Mouse (Mus musculus): ENCODE measurements at regions not wholly inside any gene's neighbourhood (a gene's known extent, or its start where the extent isn't known, plus 50 kb on each side); places are given as distances from the start of the nearest gene placed in this dataset.

DNA sequence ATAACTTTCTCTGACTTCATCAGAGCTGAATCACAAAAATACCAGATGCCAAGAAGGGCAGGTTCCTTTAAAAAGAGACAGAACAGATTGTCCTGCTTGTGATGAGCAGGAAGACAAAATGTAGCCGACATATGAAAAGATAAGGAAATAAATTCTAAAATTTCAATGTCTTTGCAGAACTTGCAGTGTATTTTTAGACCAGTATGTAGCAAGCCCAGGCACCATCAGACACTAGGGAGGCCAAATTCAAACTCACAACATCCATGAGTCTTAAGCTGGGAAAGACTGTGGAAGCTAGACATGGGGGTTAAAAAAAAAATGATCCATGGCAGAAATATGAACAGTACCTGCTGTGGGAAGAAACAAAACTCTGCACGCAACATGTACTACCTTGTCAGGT lies 564.7 kb upstream of the Intu start:
- ATAC-seq (ENCODE audit: low FRiP score, low TSS enrichment), result no peak
- no peaks in the 10 kb centered on the region for H3K4me1 ChIP-seq (ENCODE audit: control insufficient read depth, insufficient read depth, low read length)
- 91% methylated on average over 2 of the region's 2 CpGs for WGBS
- no peak overlapping the region for H3K4me3 ChIP-seq (ENCODE audit: low read length)
- no peak overlapping the region for H3K9ac ChIP-seq (ENCODE audit: low read depth, low read length)
- no peaks in the 10 kb centered on the region for H3K9me3 ChIP-seq (ENCODE audit: control insufficient read depth, low read length)
- H3K27ac ChIP-seq (ENCODE audit: low read depth, low read length), result no peak overlapping the region
- no peaks in the 10 kb centered on the region for H3K27me3 ChIP-seq (ENCODE audit: control insufficient read depth, insufficient read depth, low read length)
- H3K4me2 ChIP-seq (replicated peaks; ENCODE audit: low read depth, low read length), result no peak overlapping the region
- H3K36me3 ChIP-seq (ENCODE audit: control insufficient read depth, insufficient read depth, low read length), result no peaks in the 10 kb centered on the region

DNA sequence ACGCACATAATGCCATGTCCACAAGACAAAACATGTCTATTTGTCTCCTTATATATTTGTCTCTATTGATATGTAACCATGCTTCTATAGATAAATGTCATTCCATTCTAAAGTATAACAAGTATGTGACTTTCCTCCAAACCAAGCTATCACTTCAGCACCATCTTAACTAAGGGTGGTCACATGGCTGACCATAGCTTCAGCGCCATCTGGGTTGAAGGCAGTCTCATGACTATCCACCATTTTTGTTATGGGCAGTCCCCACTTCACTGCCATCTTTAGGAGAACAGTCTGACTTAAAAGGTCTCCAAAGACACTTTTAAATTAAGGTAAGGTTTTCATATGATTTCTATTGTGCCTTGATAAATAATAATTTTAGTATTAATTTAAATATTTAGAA lies 554.1 kb upstream of the Intu start:
- Histone ChIP-seq H3K9me3 (ENCODE audit: control insufficient read depth, low read length) (no peaks in the 10 kb centered on the region), H3K27me3 (ENCODE audit: control insufficient read depth, insufficient read depth, low read length) (no peaks in the 10 kb centered on the region), H3K36me3 (ENCODE audit: control insufficient read depth, insufficient read depth, low read length) (no peaks in the 10 kb centered on the region), H3K4me2 (replicated peaks; ENCODE audit: low read depth, low read length) (no peak overlapping the region), H3K27ac (ENCODE audit: low read depth, low read length) (no peak overlapping the region), H3K9ac (ENCODE audit: low read depth, low read length) (no peak overlapping the region), H3K4me3 (ENCODE audit: low read length) (no peak overlapping the region), H3K4me1 (ENCODE audit: control insufficient read depth, insufficient read depth, low read length) (0 out of 2 replicates have a peak, but pooled peaks cover 3% of the 10 kb centered on the region)
- WGBS, result 93% methylated on average over 2 of the region's 2 CpGs
- ATAC-seq (ENCODE audit: low FRiP score, low TSS enrichment), result no peak

DNA sequence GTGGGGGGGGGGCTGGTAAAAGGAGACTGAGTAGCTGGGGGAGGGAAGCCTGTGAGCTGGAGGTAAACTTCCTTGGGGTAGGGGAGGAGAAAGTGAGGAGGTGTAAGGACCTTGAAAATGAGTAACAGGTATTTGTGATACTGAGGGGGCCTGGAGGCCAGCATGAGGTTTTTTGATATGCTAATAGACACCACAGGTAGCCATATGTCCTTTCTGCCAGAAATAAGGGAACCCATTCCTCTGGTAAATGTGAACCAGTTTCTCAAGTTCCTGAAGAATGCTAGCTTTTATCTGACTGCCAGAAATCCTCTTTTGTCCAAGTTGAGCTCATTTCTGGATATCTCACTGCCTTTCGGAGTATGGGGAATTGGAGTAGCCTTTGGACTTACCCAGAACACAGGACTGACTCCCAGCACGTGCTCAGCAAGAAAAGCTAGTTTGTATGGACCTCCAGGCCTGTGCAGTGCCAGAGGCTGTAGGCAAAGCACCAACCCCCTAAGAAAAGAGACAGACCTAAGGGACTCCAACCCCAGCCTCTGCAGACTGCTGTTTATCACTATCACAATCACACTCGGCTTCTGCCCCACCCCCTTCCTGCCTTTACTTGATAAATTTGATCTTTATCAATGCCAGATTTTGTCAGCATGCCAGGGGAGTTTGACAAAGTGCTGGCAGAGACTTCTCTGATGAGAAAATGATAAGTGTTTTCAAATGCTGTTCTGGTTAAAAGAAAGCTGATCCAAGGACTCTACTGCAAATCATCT lies 552.0 kb upstream of the Intu start:
- Histone ChIP-seq H3K4me1 (ENCODE audit: control insufficient read depth, insufficient read depth, low read length) (0 out of 2 replicates have a peak, but pooled peaks cover 3% of the 10 kb centered on the region), H3K36me3 (ENCODE audit: control insufficient read depth, insufficient read depth, low read length) (no peaks in the 10 kb centered on the region), H3K9me3 (ENCODE audit: control insufficient read depth, low read length) (no peaks in the 10 kb centered on the region), H3K9ac (ENCODE audit: low read depth, low read length) (no peak overlapping the region), H3K4me2 (replicated peaks; ENCODE audit: low read depth, low read length) (no peak overlapping the region), H3K4me3 (ENCODE audit: low read length) (no peak overlapping the region), H3K27ac (ENCODE audit: low read depth, low read length) (no peak overlapping the region), H3K27me3 (ENCODE audit: control insufficient read depth, insufficient read depth, low read length) (no peaks in the 10 kb centered on the region)
- 34% methylated on average over 3 of the region's 3 CpGs for WGBS
- no peak for ATAC-seq (ENCODE audit: low FRiP score, low TSS enrichment)

DNA sequence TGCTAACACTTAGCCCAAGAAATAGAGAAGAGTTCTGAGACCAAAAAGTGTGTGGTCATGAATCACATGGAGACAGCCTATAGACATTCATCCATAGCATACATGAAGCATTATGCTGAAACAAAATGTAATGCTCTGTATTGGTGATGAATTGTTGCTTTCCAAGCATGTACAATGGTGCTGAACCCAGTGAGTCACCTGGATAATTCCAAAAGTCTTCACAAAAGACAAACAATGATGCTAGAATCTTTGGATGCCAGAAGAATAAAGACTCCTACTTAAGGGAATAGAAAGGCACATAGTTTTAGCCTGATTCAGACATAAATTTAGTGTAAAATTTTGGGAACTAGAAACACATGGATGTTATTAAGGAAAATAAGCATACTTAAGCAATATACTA lies 548.4 kb upstream of the Intu start:
- H3K4me1 ChIP-seq (ENCODE audit: control insufficient read depth, insufficient read depth, low read length), result 0 out of 2 replicates have a peak, but pooled peaks cover 3% of the 10 kb centered on the region
- no peak overlapping the region for H3K4me3 ChIP-seq (ENCODE audit: low read length)
- H3K4me2 ChIP-seq (replicated peaks; ENCODE audit: low read depth, low read length), result no peak overlapping the region
- no peaks in the 10 kb centered on the region for H3K9me3 ChIP-seq (ENCODE audit: control insufficient read depth, low read length)
- no peak overlapping the region for H3K9ac ChIP-seq (ENCODE audit: low read depth, low read length)
- H3K36me3 ChIP-seq (ENCODE audit: control insufficient read depth, insufficient read depth, low read length), result no peaks in the 10 kb centered on the region
- ATAC-seq (ENCODE audit: low FRiP score, low TSS enrichment), result no peak
- H3K27ac ChIP-seq (ENCODE audit: low read depth, low read length), result no peak overlapping the region
- no peaks in the 10 kb centered on the region for H3K27me3 ChIP-seq (ENCODE audit: control insufficient read depth, insufficient read depth, low read length)

DNA sequence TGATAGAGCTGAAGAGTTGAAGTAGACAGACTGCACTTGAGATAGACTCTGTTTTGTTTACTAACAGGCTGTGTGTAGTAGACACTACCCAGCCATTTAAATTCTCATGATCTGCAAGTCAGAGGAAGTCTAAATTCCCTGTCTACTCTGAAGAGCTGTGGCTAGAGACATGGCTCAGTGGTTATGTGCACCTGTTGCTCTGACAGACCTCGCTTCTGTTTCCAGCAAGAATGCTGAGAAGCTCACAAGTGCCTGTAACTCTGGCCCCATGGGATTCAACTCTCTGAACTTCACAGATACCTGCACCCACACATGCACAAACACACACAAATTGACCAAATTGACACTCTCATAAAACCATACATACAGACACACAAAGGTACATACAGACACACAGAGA lies 543.4 kb upstream of the Intu start:
- Histone ChIP-seq H3K27ac (ENCODE audit: low read depth, low read length) (no peak overlapping the region), H3K9ac (ENCODE audit: low read depth, low read length) (no peak overlapping the region), H3K4me1 (ENCODE audit: control insufficient read depth, insufficient read depth, low read length) (no peaks in the 10 kb centered on the region), H3K36me3 (ENCODE audit: control insufficient read depth, insufficient read depth, low read length) (no peaks in the 10 kb centered on the region), H3K9me3 (ENCODE audit: control insufficient read depth, low read length) (peaks cover 3% of the 10 kb centered on the region; the same call in 1 of the 2 replicates), H3K4me3 (ENCODE audit: low read length) (no peak overlapping the region), H3K27me3 (ENCODE audit: control insufficient read depth, insufficient read depth, low read length) (no peaks in the 10 kb centered on the region), H3K4me2 (replicated peaks; ENCODE audit: low read depth, low read length) (no peak overlapping the region)
- no peak for ATAC-seq (ENCODE audit: low FRiP score, low TSS enrichment)
- whole genome bisulfite sequencing, result 81% methylated on average over 1 of the region's 1 CpGs

DNA sequence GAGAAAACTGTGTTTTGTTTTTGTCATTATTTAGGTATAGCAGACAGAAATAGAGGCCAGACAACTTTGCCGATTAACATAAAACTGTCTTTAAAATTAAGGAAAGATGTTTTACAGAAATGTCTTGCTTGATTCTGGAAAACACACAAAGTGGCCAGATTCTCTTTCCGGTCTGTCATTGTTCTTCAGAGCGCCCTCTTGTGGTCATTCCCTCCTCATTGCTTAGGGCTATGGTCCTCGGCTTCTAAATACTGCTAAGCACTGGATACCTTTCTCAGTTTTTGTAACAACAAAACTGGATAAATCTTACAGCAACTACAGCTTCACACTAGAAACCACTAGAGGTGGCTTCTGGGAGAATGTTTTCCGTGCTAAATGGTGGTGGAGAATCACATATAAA lies 532.5 kb upstream of the Intu start:
- H3K27me3 ChIP-seq (ENCODE audit: control insufficient read depth, insufficient read depth, low read length), result no peaks in the 10 kb centered on the region
- H3K9ac ChIP-seq (ENCODE audit: low read depth, low read length), result no peak overlapping the region
- no peak overlapping the region for H3K4me3 ChIP-seq (ENCODE audit: low read length)
- no peak for ATAC-seq (ENCODE audit: low FRiP score, low TSS enrichment)
- H3K9me3 ChIP-seq (ENCODE audit: control insufficient read depth, low read length), result no peaks in the 10 kb centered on the region
- WGBS, result 41% methylated on average over 5 of the region's 5 CpGs
- H3K27ac ChIP-seq (ENCODE audit: low read depth, low read length), result no peak overlapping the region
- no peak overlapping the region for H3K4me2 ChIP-seq (replicated peaks; ENCODE audit: low read depth, low read length)
- H3K4me1 ChIP-seq (ENCODE audit: control insufficient read depth, insufficient read depth, low read length), result no peaks in the 10 kb centered on the region
- no peaks in the 10 kb centered on the region for H3K36me3 ChIP-seq (ENCODE audit: control insufficient read depth, insufficient read depth, low read length)

DNA sequence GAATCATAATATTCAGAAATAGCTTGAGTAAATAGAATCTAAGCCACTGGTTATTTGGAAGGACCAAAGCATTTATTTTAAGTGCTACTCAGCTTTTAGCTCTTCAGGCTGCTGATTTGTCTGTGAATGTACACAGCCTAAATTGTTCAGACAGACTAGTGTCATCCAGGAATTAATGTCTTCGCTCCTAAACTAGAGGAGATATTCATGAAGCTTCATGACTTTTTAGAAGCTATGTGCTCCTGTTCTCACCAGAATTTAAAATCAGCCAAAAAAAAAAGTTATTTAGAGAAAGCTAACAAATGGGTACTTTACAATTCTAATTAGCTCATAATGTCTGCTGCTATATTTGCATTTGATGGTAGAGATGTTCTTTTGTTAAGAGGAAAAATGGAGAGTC lies 531.2 kb upstream of the Intu start:
- Histone ChIP-seq H3K4me3 (ENCODE audit: low read length) (no peak overlapping the region), H3K36me3 (ENCODE audit: control insufficient read depth, insufficient read depth, low read length) (no peaks in the 10 kb centered on the region), H3K27me3 (ENCODE audit: control insufficient read depth, insufficient read depth, low read length) (no peaks in the 10 kb centered on the region), H3K9ac (ENCODE audit: low read depth, low read length) (no peak overlapping the region), H3K4me2 (replicated peaks; ENCODE audit: low read depth, low read length) (no peak overlapping the region), H3K4me1 (ENCODE audit: control insufficient read depth, insufficient read depth, low read length) (no peaks in the 10 kb centered on the region), H3K9me3 (ENCODE audit: control insufficient read depth, low read length) (no peaks in the 10 kb centered on the region), H3K27ac (ENCODE audit: low read depth, low read length) (no peak overlapping the region)
- 94% methylated on average over 1 of the region's 1 CpGs for WGBS
- ATAC-seq (ENCODE audit: low FRiP score, low TSS enrichment), result no peak

DNA sequence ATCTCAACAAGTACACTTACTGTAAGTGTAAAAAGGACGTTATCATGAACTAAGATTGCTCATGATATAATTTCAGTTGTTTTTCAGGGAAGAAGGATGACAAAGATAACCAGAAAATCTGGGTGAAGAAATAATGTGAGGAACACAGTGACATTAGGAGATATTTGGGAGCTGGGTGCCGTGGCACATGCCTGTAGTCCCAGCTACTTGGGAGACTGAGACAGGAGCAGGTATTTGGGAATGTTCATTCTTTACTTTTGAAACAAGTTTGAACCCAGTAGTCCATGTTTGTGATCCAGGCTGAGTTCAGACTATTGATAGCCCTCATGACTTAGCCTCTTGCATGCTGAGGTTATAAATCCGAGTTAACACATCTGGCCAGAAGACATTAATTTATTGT lies 528.2 kb upstream of the Intu start:
- H3K4me3 ChIP-seq (ENCODE audit: low read length), result no peak overlapping the region
- ATAC-seq (ENCODE audit: low FRiP score, low TSS enrichment), result no peak
- no peaks in the 10 kb centered on the region for H3K27me3 ChIP-seq (ENCODE audit: control insufficient read depth, insufficient read depth, low read length)
- WGBS, result 70% methylated on average over 3 of the region's 3 CpGs
- H3K9ac ChIP-seq (ENCODE audit: low read depth, low read length), result no peak overlapping the region
- H3K4me2 ChIP-seq (replicated peaks; ENCODE audit: low read depth, low read length), result no peak overlapping the region
- H3K36me3 ChIP-seq (ENCODE audit: control insufficient read depth, insufficient read depth, low read length), result no peaks in the 10 kb centered on the region
- no peak overlapping the region for H3K27ac ChIP-seq (ENCODE audit: low read depth, low read length)
- no peaks in the 10 kb centered on the region for H3K4me1 ChIP-seq (ENCODE audit: control insufficient read depth, insufficient read depth, low read length)
- H3K9me3 ChIP-seq (ENCODE audit: control insufficient read depth, low read length), result no peaks in the 10 kb centered on the region

DNA sequence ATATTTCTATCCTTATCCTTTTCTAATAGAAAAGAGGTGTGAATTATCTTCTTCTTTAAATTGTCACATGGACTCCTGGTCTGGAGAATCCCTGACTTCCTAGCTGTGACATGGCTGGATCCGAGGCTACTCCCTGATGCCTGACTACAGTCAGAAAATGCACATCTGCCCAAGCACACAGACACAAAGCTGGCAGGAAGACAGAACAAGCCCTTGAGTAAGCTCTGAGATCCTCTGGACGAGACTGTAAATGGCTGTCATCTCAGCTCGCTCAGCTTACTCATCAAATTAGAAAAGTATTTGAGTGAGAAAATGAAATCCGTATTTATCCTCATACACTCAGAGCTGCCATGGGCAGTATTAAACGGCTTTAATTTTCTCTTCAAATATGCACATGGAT lies 521.0 kb upstream of the Intu start:
- Histone ChIP-seq H3K9me3 (ENCODE audit: control insufficient read depth, low read length) (no peaks in the 10 kb centered on the region), H3K27me3 (ENCODE audit: control insufficient read depth, insufficient read depth, low read length) (no peaks in the 10 kb centered on the region), H3K4me3 (ENCODE audit: low read length) (no peak overlapping the region), H3K4me1 (ENCODE audit: control insufficient read depth, insufficient read depth, low read length) (no peaks in the 10 kb centered on the region), H3K9ac (ENCODE audit: low read depth, low read length) (no peak overlapping the region), H3K4me2 (replicated peaks; ENCODE audit: low read depth, low read length) (no peak overlapping the region), H3K27ac (ENCODE audit: low read depth, low read length) (no peak overlapping the region), H3K36me3 (ENCODE audit: control insufficient read depth, insufficient read depth, low read length) (no peaks in the 10 kb centered on the region)
- WGBS, result 87% methylated on average over 5 of the region's 5 CpGs
- no peak for ATAC-seq (ENCODE audit: low FRiP score, low TSS enrichment)
